Mouse (Mus musculus) fibroblast of lung, adult 2 months (primary cell): ENCODE measurements around the gene Slc6a9.

Source experiments
- DNase-seq: peaks from one replicate; pipeline ENCODE4 v3.0.0-alpha.2; 2011; ENCODE audit warnings: low read depth

Slc6a9 gene

GRCm38 (mm10) chr4:117913421-117913820 lies 79.1 kb downstream of the Slc6a9 start:
- no peak for DNase-seq

- no peak for DNase-seq
Measured at GRCm38 (mm10) chr4:117914031-117914430, 79.7 kb downstream of the Slc6a9 start.

- peak; percentile 82 for DNase-seq
Measured at GRCm38 (mm10) chr4:117914591-117915442, 80.5 kb downstream of the Slc6a9 start, which contains the start of gene Ipo13. Gene Ipo13, minus strand, starts transcription at chr4:117914999.

- DNase-seq = no peak
Measured at GRCm38 (mm10) chr4:117915489-117916105, 81.3 kb downstream of the Slc6a9 start.

GRCm38 (mm10) chr4:117916386-117916785 lies 82.1 kb downstream of the Slc6a9 start:
- DNase-seq = no peak

GRCm38 (mm10) chr4:117917402-117917801 lies 83.1 kb downstream of the Slc6a9 start:
- no peak for DNase-seq

- DNase-seq = no peak
Measured at GRCm38 (mm10) chr4:117917847-117918246, 83.5 kb downstream of the Slc6a9 start.

- no peak for DNase-seq
Measured at GRCm38 (mm10) chr4:117918261-117918660, 84.0 kb downstream of the Slc6a9 start.

- no peak for DNase-seq
Measured at GRCm38 (mm10) chr4:117918762-117919161, 84.5 kb downstream of the Slc6a9 start.

GRCm38 (mm10) chr4:117921358-117921757 lies 87.1 kb downstream of the Slc6a9 start:
- no peak for DNase-seq

GRCm38 (mm10) chr4:117923450-117923849 lies 89.1 kb downstream of the Slc6a9 start:
- DNase-seq = no peak
